Mouse (Mus musculus): ENCODE results near the gene Tmem11. TPM values are rescaled to one million over a fixed set of nuclear protein-coding genes. Genes with fewer than 3 reads are reported as not detected.
A peak's percentile ranks its signal among the peaks of the same experiment; 100 is the strongest.

Tmem11 gene
- polyA plus RNA-seq (2012; fragmentation: generic; extraction: Trizol): 61.5 TPM
- long read RNA-seq, experiment 1, transcript Tmem11-201 (2 exons, 1,457 nt): major isoform, 76 of 91 reads
- long read RNA-seq, experiment 1, transcript Tmem11-203 (3 exons, 1,511 nt): minor isoform, 9 of 91 reads
- long read RNA-seq, experiment 1, partial matches to known transcripts: 0 of 91 reads
- long read RNA-seq, experiment 1, other reads (novel, unspliced or antisense): 6 of 91 reads
- long read RNA-seq, experiment 2, transcript Tmem11-201 (2 exons, 1,457 nt): major isoform, 13 of 21 reads
- long read RNA-seq, experiment 2, transcript Tmem11-203 (3 exons, 1,511 nt): minor isoform, 7 of 21 reads
- long read RNA-seq, experiment 2, partial matches to known transcripts: 0 of 21 reads
- long read RNA-seq, experiment 2, other reads (novel, unspliced or antisense): 1 of 21 reads

- TF ChIP-seq MYOD1 (IDR thresholded peaks at IDR 0.05; ENCODE audit: control insufficient read depth, insufficient read length, low read depth) (no peak), MAX (IDR thresholded peaks at IDR 0.05) (peak; percentile 64)
- Histone ChIP-seq H3K79me3 (ENCODE audit: low read depth) (peaks cover 48% of the 10 kb centered on the region), H3K79me2 (ENCODE audit: control insufficient read depth, insufficient read depth) (peaks cover 59% of the 10 kb centered on the region), H3K4me3 (ENCODE audit: insufficient read depth, poor library complexity, severe bottlenecking) (peak within 1 kb of the TSS; percentile 94), H3K27me3 (ENCODE audit: control insufficient read depth, insufficient read depth, insufficient read length) (no peaks in the 10 kb centered on the region), H3K36me3 (ENCODE audit: control insufficient read depth, insufficient read depth) (peaks cover 17% of the 10 kb centered on the region), H3ac (ENCODE audit: control insufficient read depth, insufficient read length, low read depth) (peak within 1 kb of the TSS; percentile 90)
Measured at GRCm38 (mm10) chr11:60878675-60879294, at the start of gene Tmem11. Gene Tmem11 (minus strand): TSS chr11:60879272.

GRCm38 (mm10) chr11:60927264-60927663 is 48.2 kb upstream of the Tmem11 start:
- Histone ChIP-seq H3K27me3 (ENCODE audit: control insufficient read depth, insufficient read depth, insufficient read length) (no peaks in the 10 kb centered on the region), H3K79me3 (ENCODE audit: low read depth) (peaks cover 28% of the 10 kb centered on the region), H3ac (ENCODE audit: control insufficient read depth, insufficient read length, low read depth) (no peak overlapping the region), H3K79me2 (ENCODE audit: control insufficient read depth, insufficient read depth) (peaks cover 79% of the 10 kb centered on the region), H3K36me3 (ENCODE audit: control insufficient read depth, insufficient read depth) (peaks cover 8% of the 10 kb centered on the region), H3K4me3 (ENCODE audit: insufficient read depth, poor library complexity, severe bottlenecking) (no peak overlapping the region)
- TF ChIP-seq USF1 (IDR thresholded peaks at IDR 0.05; ENCODE audit: low read depth): peak; percentile 96
- no peak for TF ChIP-seq MYOG (IDR thresholded peaks at IDR 0.05; ENCODE audit: control insufficient read depth, extremely low read depth, insufficient read length)

GRCm38 (mm10) chr11:60924981-60925380 is 45.9 kb upstream of the Tmem11 start:
- Histone ChIP-seq H3K4me3 (ENCODE audit: insufficient read depth, poor library complexity, severe bottlenecking) (no peak overlapping the region), H3ac (ENCODE audit: control insufficient read depth, insufficient read length, low read depth) (no peak overlapping the region), H3K36me3 (ENCODE audit: control insufficient read depth, insufficient read depth) (peaks cover 14% of the 10 kb centered on the region), H3K79me3 (ENCODE audit: low read depth) (peaks cover 21% of the 10 kb centered on the region), H3K27me3 (ENCODE audit: control insufficient read depth, insufficient read depth, insufficient read length) (no peaks in the 10 kb centered on the region), H3K79me2 (ENCODE audit: control insufficient read depth, insufficient read depth) (peaks cover 58% of the 10 kb centered on the region)
- TF ChIP-seq MYOG (IDR thresholded peaks at IDR 0.05; ENCODE audit: control insufficient read depth, extremely low read depth, insufficient read length) (no peak), MAX (IDR thresholded peaks at IDR 0.05) (no peak), FOSL1 (IDR thresholded peaks at IDR 0.05; ENCODE audit: insufficient read depth, low read length, poor library complexity, severe bottlenecking) (no peak), CEBPB (IDR thresholded peaks at IDR 0.05; ENCODE audit: low read depth) (no peak), USF1 (IDR thresholded peaks at IDR 0.05; ENCODE audit: low read depth) (no peak), MYOD1 (IDR thresholded peaks at IDR 0.05; ENCODE audit: control insufficient read depth, insufficient read length, low read depth) (no peak), CTCF (IDR thresholded peaks at IDR 0.05; ENCODE audit: control insufficient read depth, insufficient read depth, insufficient read length) (no peak)

- no peaks in the 10 kb centered on the region for H3K27me3 ChIP-seq (ENCODE audit: control insufficient read depth, insufficient read depth, insufficient read length)
- peaks cover 54% of the 10 kb centered on the region for H3K79me2 ChIP-seq (ENCODE audit: control insufficient read depth, insufficient read depth)
- no peak overlapping the region for H3K4me3 ChIP-seq (ENCODE audit: insufficient read depth, poor library complexity, severe bottlenecking)
- H3K36me3 ChIP-seq (ENCODE audit: control insufficient read depth, insufficient read depth): peaks cover 14% of the 10 kb centered on the region
- H3K79me3 ChIP-seq (ENCODE audit: low read depth): peaks cover 16% of the 10 kb centered on the region
- TF ChIP-seq USF1 (IDR thresholded peaks at IDR 0.05; ENCODE audit: low read depth) (no peak), MAX (IDR thresholded peaks at IDR 0.05) (no peak), MYOG (IDR thresholded peaks at IDR 0.05; ENCODE audit: control insufficient read depth, extremely low read depth, insufficient read length) (no peak), CTCF (IDR thresholded peaks at IDR 0.05; ENCODE audit: control insufficient read depth, insufficient read depth, insufficient read length) (no peak), CEBPB (IDR thresholded peaks at IDR 0.05; ENCODE audit: low read depth) (no peak), FOSL1 (IDR thresholded peaks at IDR 0.05; ENCODE audit: insufficient read depth, low read length, poor library complexity, severe bottlenecking) (no peak)
- H3ac ChIP-seq (ENCODE audit: control insufficient read depth, insufficient read length, low read depth): no peak overlapping the region
Measured at GRCm38 (mm10) chr11:60924498-60924897, 45.4 kb upstream of the Tmem11 start.

- peaks cover 11% of the 10 kb centered on the region for H3K36me3 ChIP-seq (ENCODE audit: control insufficient read depth, insufficient read depth)
- H3ac ChIP-seq (ENCODE audit: control insufficient read depth, insufficient read length, low read depth): no peak overlapping the region
- peaks cover 14% of the 10 kb centered on the region for H3K79me3 ChIP-seq (ENCODE audit: low read depth)
- TF ChIP-seq MAX (IDR thresholded peaks at IDR 0.05) (no peak), CEBPB (IDR thresholded peaks at IDR 0.05; ENCODE audit: low read depth) (no peak), USF1 (IDR thresholded peaks at IDR 0.05; ENCODE audit: low read depth) (no peak), MYOG (IDR thresholded peaks at IDR 0.05; ENCODE audit: control insufficient read depth, extremely low read depth, insufficient read length) (no peak), CTCF (IDR thresholded peaks at IDR 0.05; ENCODE audit: control insufficient read depth, insufficient read depth, insufficient read length) (no peak), MYOD1 (IDR thresholded peaks at IDR 0.05; ENCODE audit: control insufficient read depth, insufficient read length, low read depth) (no peak)
- peaks cover 38% of the 10 kb centered on the region for H3K79me2 ChIP-seq (ENCODE audit: control insufficient read depth, insufficient read depth)
- no peaks in the 10 kb centered on the region for H3K27me3 ChIP-seq (ENCODE audit: control insufficient read depth, insufficient read depth, insufficient read length)
- no peak overlapping the region for H3K4me3 ChIP-seq (ENCODE audit: insufficient read depth, poor library complexity, severe bottlenecking)
Measured at GRCm38 (mm10) chr11:60922964-60923363, 43.9 kb upstream of the Tmem11 start.

- Histone ChIP-seq H3K79me3 (ENCODE audit: low read depth) (peaks cover 14% of the 10 kb centered on the region), H3K79me2 (ENCODE audit: control insufficient read depth, insufficient read depth) (peaks cover 31% of the 10 kb centered on the region), H3K27me3 (ENCODE audit: control insufficient read depth, insufficient read depth, insufficient read length) (no peaks in the 10 kb centered on the region), H3ac (ENCODE audit: control insufficient read depth, insufficient read length, low read depth) (no peak overlapping the region), H3K4me3 (ENCODE audit: insufficient read depth, poor library complexity, severe bottlenecking) (no peak overlapping the region), H3K36me3 (ENCODE audit: control insufficient read depth, insufficient read depth) (peaks cover 11% of the 10 kb centered on the region)
- TF ChIP-seq CEBPB (IDR thresholded peaks at IDR 0.05; ENCODE audit: low read depth) (no peak), MYOG (IDR thresholded peaks at IDR 0.05; ENCODE audit: control insufficient read depth, extremely low read depth, insufficient read length) (no peak), MYOD1 (IDR thresholded peaks at IDR 0.05; ENCODE audit: control insufficient read depth, insufficient read length, low read depth) (no peak), USF1 (IDR thresholded peaks at IDR 0.05; ENCODE audit: low read depth) (no peak), FOSL1 (IDR thresholded peaks at IDR 0.05; ENCODE audit: insufficient read depth, low read length, poor library complexity, severe bottlenecking) (no peak)
Measured at GRCm38 (mm10) chr11:60922195-60922594, 43.1 kb upstream of the Tmem11 start.
